Mouse (Mus musculus): ENCODE data around the gene Xylt1.

The Xylt1 gene

GRCm38 (mm10) chr7:117380418-117381187 lies at the start of gene Xylt1:
Gene Xylt1, plus strand, starts transcription at chr7:117380979.
- peak; percentile 87 for DNase-seq

- no peak for DNase-seq
Measured at GRCm38 (mm10) chr7:117333936-117334335, 46.8 kb upstream of the Xylt1 start.

DNA sequence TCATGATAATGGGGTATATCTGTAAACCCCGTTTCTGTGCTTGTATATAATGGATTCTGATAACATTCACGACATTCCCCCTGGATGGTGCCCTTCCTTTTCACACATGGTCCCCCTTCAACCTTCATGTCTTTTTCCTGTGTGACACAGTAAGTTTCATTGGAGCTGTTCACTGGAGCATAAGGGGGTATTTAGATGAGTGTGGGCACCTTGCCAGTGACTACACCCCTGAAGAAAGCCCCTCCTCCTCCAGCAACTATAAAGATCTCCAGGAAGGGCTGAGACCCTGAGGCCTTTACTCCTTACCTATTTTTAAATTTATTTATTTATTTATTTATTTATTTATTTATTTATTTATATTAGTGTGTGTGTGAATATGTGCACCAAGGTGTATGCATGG lies 24.5 kb upstream of the Xylt1 start:
- no peak for DNase-seq

GRCm38 (mm10) chr7:117357425-117358194 lies 23.2 kb upstream of the Xylt1 start:
- DNase-seq: no peak

DNA sequence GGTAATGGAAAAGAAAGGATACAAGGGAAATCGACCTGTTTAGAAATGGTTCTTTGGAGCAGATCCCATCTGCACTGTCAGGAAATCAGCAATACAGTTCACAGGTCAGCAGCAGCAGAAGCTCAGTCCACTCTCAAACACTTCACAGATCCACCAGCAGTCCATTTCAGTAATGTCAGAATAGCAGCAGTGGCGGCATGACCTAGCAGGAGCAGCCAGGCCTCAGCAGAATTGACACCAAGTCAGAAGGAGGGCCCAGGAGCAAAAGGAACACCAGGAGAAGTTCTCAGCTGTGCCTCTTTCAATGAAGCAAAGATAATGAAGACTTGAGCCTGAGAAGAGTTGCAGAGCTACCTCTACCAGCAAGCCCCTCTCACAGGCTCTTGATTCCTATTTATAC lies 19.5 kb upstream of the Xylt1 start:
- DNase-seq: no peak

GRCm38 (mm10) chr7:117362493-117362892 lies 18.3 kb upstream of the Xylt1 start:
- DNase-seq: peak; percentile 61

GRCm38 (mm10) chr7:117368647-117369289 lies 12.0 kb upstream of the Xylt1 start:
- DNase-seq: no peak

- DNase-seq: no peak
Measured at GRCm38 (mm10) chr7:117369290-117369941, 11.4 kb upstream of the Xylt1 start.

- DNase-seq: peak; percentile 76
Measured at GRCm38 (mm10) chr7:117375886-117376309, 4.9 kb upstream of the Xylt1 start.

DNA sequence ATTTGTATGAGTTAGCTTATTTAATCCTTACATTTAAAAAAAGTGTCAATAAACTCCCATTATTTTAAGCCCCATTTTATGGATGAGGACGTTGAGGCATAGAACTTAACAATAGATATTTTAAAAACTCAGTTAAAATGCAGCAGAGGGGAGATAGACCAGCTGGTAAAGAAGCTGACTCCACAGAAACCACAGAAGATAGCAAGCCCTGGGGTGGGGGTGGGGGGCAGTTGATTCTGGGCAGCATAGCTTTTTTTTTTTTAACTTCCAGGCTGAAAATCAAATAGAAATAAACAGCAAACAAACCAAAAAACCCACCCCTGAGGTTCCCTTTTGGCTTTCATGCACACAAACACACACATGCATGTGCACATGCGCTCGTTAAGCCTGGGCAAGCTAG lies 3.6 kb upstream of the Xylt1 start:
- DNase-seq: no peak

GRCm38 (mm10) chr7:117380036-117380417 lies 752 bp upstream of the Xylt1 start:
- DNase-seq: no peak

GRCm38 (mm10) chr7:117381188-117381981 lies 606 bp downstream of the Xylt1 start:
- peak; percentile 62 for DNase-seq

- DNase-seq: no peak
Measured at GRCm38 (mm10) chr7:117382006-117382405, 1.2 kb downstream of the Xylt1 start.

GRCm38 (mm10) chr7:117383147-117383940 lies 2.6 kb downstream of the Xylt1 start:
- DNase-seq: peak; percentile 23

GRCm38 (mm10) chr7:117386376-117386775 lies 5.6 kb downstream of the Xylt1 start:
- no peak for DNase-seq

- no peak for DNase-seq
Measured at GRCm38 (mm10) chr7:117388284-117388988, 7.7 kb downstream of the Xylt1 start.

DNA sequence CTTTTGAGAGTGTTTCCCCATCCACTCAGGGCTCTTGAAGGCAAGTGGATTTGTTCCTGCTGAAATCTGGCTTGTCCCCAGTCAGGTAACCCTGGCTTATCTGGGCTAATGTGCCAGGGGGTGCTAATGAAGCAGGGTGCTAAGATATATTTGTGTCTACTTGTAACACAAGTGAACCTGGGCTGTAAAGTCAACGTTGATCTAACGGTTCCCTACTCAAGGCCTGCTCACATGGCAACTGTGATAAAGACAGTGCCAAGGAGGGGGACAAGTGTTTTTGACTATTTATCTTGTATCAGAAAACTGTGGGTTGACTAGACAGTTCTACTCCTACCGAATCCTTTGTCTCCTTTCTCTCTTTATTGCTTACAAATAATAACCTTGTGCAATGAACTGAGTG lies 8.3 kb downstream of the Xylt1 start:
- no peak for DNase-seq

DNA sequence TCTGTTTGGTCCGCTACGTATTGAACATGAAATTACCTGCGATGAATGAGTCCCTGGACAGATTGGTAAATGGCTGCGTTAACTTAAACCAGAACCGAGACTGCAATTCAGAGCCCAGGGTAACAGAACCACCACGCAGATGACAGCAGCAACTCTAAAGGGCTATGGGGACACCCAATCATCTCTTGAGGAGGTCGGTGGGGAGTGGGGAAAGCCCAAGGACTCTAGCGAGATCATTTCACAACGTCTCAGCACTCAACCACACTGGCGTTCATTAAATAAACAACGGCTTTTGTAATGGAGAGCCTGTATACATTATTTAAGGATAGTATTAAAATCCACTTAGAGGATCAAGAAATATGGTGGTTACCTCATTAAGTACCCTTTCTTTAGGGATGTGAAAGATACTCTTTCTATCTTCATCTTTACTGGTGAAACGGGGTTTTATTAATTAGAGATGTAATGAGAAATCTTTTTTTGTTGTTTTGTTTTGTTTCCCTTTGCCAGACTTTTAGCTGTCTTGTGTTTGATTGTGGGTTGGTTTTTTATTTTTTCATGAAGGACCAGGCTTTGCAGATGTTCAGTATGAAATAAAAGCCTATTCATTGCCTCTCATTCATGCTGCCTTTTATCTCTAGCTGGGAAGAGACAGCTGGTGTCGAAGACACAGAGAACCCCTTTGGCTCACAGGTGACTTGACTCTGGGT lies 12.2 kb downstream of the Xylt1 start:
- no peak for DNase-seq

GRCm38 (mm10) chr7:117393976-117394375 lies 13.2 kb downstream of the Xylt1 start:
- DNase-seq: peak; percentile 28

DNA sequence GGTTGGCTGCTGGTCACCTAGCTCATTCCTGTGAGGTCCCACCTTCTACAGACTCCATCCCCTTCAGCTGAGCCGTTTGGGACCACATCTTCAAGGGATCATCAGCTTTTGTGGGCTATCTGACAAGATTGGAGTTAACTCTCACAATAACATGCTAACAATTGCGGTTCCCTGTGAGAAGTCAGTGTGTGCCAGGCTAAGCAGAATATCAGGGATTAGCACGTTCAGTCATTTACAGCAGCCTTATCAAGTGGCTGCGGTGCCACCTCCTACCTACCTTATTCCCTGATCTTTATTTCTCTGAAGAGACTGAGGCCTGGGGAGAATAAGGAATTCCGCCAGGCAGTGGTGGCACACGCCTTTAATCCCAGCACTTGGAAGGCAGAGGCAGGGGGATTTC lies 13.6 kb downstream of the Xylt1 start:
- DNase-seq: no peak
